Mouse (Mus musculus): Measurements from ENCODE around the gene Fut9.

Fut9 gene

GRCm38 (mm10) chr4:25799476-25800283, at the start of gene Fut9:
Fut9 (minus strand) TSS chr4:25800244.
- no peak for DNase-seq

- DNase-seq: no peak
Measured at GRCm38 (mm10) chr4:25815783-25816182, 15.7 kb upstream of the Fut9 start.

GRCm38 (mm10) chr4:25813340-25813739, 13.3 kb upstream of the Fut9 start:
- no peak for DNase-seq

GRCm38 (mm10) chr4:25810058-25810457, 10.0 kb upstream of the Fut9 start:
- DNase-seq: no peak

- no peak for DNase-seq
Measured at GRCm38 (mm10) chr4:25801751-25802150, 1.7 kb upstream of the Fut9 start.

- no peak for DNase-seq
Measured at GRCm38 (mm10) chr4:25800284-25800616, 206 bp upstream of the Fut9 start.

GRCm38 (mm10) chr4:25799051-25799475, 981 bp downstream of the Fut9 start:
- no peak for DNase-seq

GRCm38 (mm10) chr4:25798412-25798811, 1.6 kb downstream of the Fut9 start:
- DNase-seq: no peak

- no peak for DNase-seq
Measured at GRCm38 (mm10) chr4:25796149-25796548, 3.9 kb downstream of the Fut9 start.

- no peak for DNase-seq
Measured at GRCm38 (mm10) chr4:25785276-25785675, 14.8 kb downstream of the Fut9 start.

GRCm38 (mm10) chr4:25768657-25769056, 31.4 kb downstream of the Fut9 start:
- no peak for DNase-seq

- no peak for DNase-seq
Measured at GRCm38 (mm10) chr4:25763091-25763490, 37.0 kb downstream of the Fut9 start.

GRCm38 (mm10) chr4:25757909-25758548, 42.0 kb downstream of the Fut9 start:
- DNase-seq: no peak

GRCm38 (mm10) chr4:25741553-25741952, 58.5 kb downstream of the Fut9 start:
- no peak for DNase-seq

GRCm38 (mm10) chr4:25738782-25739181, 61.3 kb downstream of the Fut9 start:
- no peak for DNase-seq

- no peak for DNase-seq
Measured at GRCm38 (mm10) chr4:25721576-25721975, 78.5 kb downstream of the Fut9 start.

GRCm38 (mm10) chr4:25713907-25714306, 86.1 kb downstream of the Fut9 start:
- no peak for DNase-seq

GRCm38 (mm10) chr4:25684976-25685375, 115.1 kb downstream of the Fut9 start:
- DNase-seq: no peak

- no peak for DNase-seq
Measured at GRCm38 (mm10) chr4:25664196-25664595, 135.8 kb downstream of the Fut9 start.

GRCm38 (mm10) chr4:25661204-25661727, 138.8 kb downstream of the Fut9 start:
- DNase-seq: no peak

- DNase-seq: no peak
Measured at GRCm38 (mm10) chr4:25658792-25659191, 141.3 kb downstream of the Fut9 start.

GRCm38 (mm10) chr4:25651902-25652301, 148.1 kb downstream of the Fut9 start:
- DNase-seq: no peak

- DNase-seq: no peak
Measured at GRCm38 (mm10) chr4:25648107-25648506, 151.9 kb downstream of the Fut9 start.

- no peak for DNase-seq
Measured at GRCm38 (mm10) chr4:25647593-25647992, 152.5 kb downstream of the Fut9 start.

Data from thymus, postnatal 14 days (tissue).